Mouse (Mus musculus) kidney, embryonic 15.5 days (tissue): ENCODE data around the gene Alppl2. TPM values are rescaled to one million over a fixed set of nuclear protein-coding genes. Genes with fewer than 3 reads are reported as not detected.
A peak's percentile ranks its signal among the peaks of the same experiment; 100 is the strongest.

ENCODE experiments used
- ATAC-seq: fragments of 200-750 bp; cut with Nextera tagmentation; replicated peaks from 2 replicates; pipeline ENCODE4 v1.8.0; 2017; ENCODE audit warnings: moderate TSS enrichment; ENCODE audit not compliant: low FRiP score
- H3K27ac ChIP-seq: fragments of 300-500 bp; sonication (generic); 2 replicates; pipeline ENCODE4 v1.5.1; 2015; ENCODE audit warnings: mild to moderate bottlenecking, inconsistent platforms
- H3K27me3 ChIP-seq: fragments of 300-500 bp; sonication (generic); 2 replicates; pipeline ENCODE4 v1.6.1; 2015; ENCODE audit warnings: inconsistent platforms
- H3K36me3 ChIP-seq: fragments of 300-500 bp; sonication (generic); 2 replicates; pipeline ENCODE4 v1.6.1; 2015; ENCODE audit warnings: inconsistent platforms
- H3K4me1 ChIP-seq: fragments of 300-500 bp; sonication (generic); 2 replicates; pipeline ENCODE4 v1.6.1; 2015; ENCODE audit warnings: inconsistent platforms
- H3K4me2 ChIP-seq: fragments of 300-500 bp; sonication (generic); 2 replicates; pipeline ENCODE4 v1.6.1; 2015; ENCODE audit warnings: moderate library complexity, mild to moderate bottlenecking, inconsistent platforms
- H3K4me3 ChIP-seq: fragments of 300-500 bp; sonication (generic); replicated peaks from 2 replicates; pipeline ENCODE4 v1.5.1; 2015; ENCODE audit warnings: mild to moderate bottlenecking, inconsistent platforms
- H3K9ac ChIP-seq: fragments of 300-500 bp; sonication (generic); 2 replicates; pipeline ENCODE4 v1.6.1; 2015; ENCODE audit warnings: mild to moderate bottlenecking, inconsistent platforms
- H3K9me3 ChIP-seq: fragments of 300-500 bp; sonication (generic); replicated peaks from 2 replicates; pipeline ENCODE4 v1.6.1; 2016; ENCODE audit warnings: inconsistent platforms
- WGBS: fragments of 180-500 bp; shearing (Covaris S2); methylation state at CpG from one replicate; pipeline ENCODE4 v1.1.7; 2015; ENCODE audit warnings: mixed read lengths; 5-methylcytosine and 5-hydroxymethylcytosine counted together
- polyA plus RNA-seq: library from polyadenylated mRNA; unstranded; fragments of >200 nt; fragmentation: Nextera tagmentation; extraction: Ambion mirVana; gene quantifications from 2 replicates; pipeline ENCODE4 v1.2.1, GENCODE M21; 2015

The Alppl2 gene
- polyA plus RNA-seq, 1 experiment from 2014 or later, result not detected

DNA sequence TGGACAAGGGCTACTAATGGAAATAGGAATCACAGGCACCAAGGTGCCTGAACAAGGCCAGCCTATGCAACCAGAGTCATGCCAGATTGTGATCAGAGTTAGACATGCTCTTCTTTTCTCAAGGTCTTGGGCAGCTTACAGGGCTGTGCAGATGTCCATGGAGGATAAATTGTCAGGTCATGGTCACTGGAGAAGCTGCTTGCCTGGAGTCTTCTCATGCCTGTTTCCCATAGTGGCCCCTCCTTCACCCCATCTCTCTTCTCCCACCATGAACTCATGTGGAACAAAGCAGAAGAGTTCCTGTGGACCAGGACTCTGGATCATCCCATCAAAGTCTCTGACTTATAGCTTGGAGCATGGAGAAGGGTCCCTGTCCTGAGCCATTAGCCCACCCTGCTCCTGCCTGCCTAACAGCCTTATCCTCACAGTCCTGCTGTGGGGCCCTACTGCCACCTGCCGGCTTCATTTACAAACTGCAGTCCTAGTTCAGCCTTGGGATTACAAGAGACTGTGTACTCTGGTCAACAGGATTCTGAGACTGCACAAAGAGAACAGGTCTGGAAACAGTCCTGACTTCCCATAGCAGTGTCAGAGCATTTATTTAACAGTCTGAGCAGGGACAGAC lies 47.8 kb downstream of the Alppl2 start:
- WGBS, result 3% methylated on average over 1 of the region's 1 CpGs
- no peak overlapping the region for H3K4me3 ChIP-seq
- H3K4me2 ChIP-seq, result no peak overlapping the region
- H3K9ac ChIP-seq, result no peak overlapping the region
- ATAC-seq, result 0 out of 2 replicates have a peak, but pooled peaks have one; percentile 26
- peaks cover 16% of the 10 kb centered on the region for H3K36me3 ChIP-seq
- no peaks in the 10 kb centered on the region for H3K27me3 ChIP-seq
- H3K4me1 ChIP-seq, result peaks cover 15% of the 10 kb centered on the region
- no peaks in the 10 kb centered on the region for H3K9me3 ChIP-seq
- H3K27ac ChIP-seq, result no peak overlapping the region

DNA sequence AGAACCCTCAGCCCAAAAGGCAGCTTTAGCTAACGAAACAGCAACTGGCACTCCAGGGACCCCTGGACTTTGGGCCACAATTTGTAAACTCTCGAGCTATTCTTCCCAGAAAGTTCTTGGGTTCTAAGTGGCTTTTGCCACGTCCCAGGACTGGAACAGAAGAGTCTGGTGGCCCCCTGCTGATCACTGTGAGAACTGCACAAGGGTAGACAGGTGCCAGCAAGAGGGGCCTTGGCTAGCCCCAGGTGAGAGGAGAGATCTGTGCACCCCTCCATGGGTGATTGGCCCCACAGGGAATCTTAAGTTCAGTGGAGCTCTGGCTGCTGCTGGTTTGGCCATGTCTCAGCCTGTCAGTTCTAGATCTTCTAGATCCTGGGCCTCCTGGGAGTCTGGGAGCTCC lies 48.6 kb downstream of the Alppl2 start:
- Histone ChIP-seq H3K36me3 (peaks cover 12% of the 10 kb centered on the region), H3K27me3 (no peaks in the 10 kb centered on the region), H3K4me3 (no peak overlapping the region), H3K4me2 (no peak overlapping the region), H3K9ac (no peak overlapping the region), H3K9me3 (no peaks in the 10 kb centered on the region), H3K27ac (no peak overlapping the region), H3K4me1 (peaks cover 23% of the 10 kb centered on the region)
- 29% methylated on average over 3 of the region's 3 CpGs for WGBS
- ATAC-seq, result no peak

DNA sequence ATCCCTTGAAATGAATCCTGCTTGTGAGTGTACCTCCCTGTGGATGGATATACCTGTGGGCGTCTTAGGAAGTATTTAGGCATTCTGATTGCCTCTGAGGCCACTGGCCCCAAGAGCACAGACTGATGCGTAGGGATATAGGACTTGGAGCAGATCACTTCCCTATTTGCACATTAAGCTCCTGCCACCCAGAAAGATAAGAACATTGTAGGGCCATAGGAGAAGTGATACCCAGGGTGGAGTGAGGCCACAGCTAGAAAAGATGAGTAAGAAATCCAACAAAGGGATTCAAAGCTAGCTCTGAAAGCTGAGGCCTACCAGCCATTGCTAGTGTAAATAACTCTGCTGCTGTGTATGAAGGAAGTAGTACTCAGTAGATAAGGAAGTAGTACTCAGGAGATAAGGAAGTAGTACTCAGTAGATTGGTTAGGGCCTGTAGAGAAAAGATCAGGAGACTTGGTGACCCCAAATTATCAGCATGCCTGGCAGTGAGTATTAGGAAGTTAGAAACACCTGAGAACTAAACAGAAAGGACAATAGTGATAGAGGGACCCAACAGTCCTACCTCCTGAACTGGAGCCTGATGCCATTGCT lies 51.2 kb downstream of the Alppl2 start:
- WGBS, result 97% methylated on average over 2 of the region's 2 CpGs
- H3K4me2 ChIP-seq, result no peak overlapping the region

More for the DNA sequence above, 51.2 kb downstream of the Alppl2 start:
- no peaks in the 10 kb centered on the region for H3K27me3 ChIP-seq
- peaks cover 36% of the 10 kb centered on the region for H3K4me1 ChIP-seq
- no peak overlapping the region for H3K4me3 ChIP-seq
- no peaks in the 10 kb centered on the region for H3K36me3 ChIP-seq
- H3K9ac ChIP-seq, result no peak overlapping the region
- no peaks in the 10 kb centered on the region for H3K9me3 ChIP-seq
- no peak overlapping the region for H3K27ac ChIP-seq
- no peak for ATAC-seq

Other genes starting within 250 kb of the Alppl2 start
- not detected in 2 replicates for gene Alpi, start 11.7 kb upstream of the Alppl2 start, polyA plus RNA-seq
- gene Akp3, start 35.0 kb upstream of the Alppl2 start, polyA plus RNA-seq, result not detected in 2 replicates
- gene Ecel1, start 66.6 kb upstream of the Alppl2 start, polyA plus RNA-seq, result 1.3 and 3.8 TPM in 2 replicates
- gene Prss56, start 93.4 kb upstream of the Alppl2 start, polyA plus RNA-seq, result 0.09 TPM in 1 of 2 replicates, not detected in the other
- 1.1 and 1.6 TPM in 2 replicates for gene Chrnd, start 100.7 kb upstream of the Alppl2 start, polyA plus RNA-seq
- 2.0 and 4.3 TPM in 2 replicates for gene Chrng, start 114.7 kb upstream of the Alppl2 start, polyA plus RNA-seq
- gene Eif4e2, start 124.0 kb upstream of the Alppl2 start, polyA plus RNA-seq, result 164 and 168 TPM in 2 replicates
- gene Efhd1, start 174.4 kb upstream of the Alppl2 start, polyA plus RNA-seq, result 5.7 and 5.8 TPM in 2 replicates
- 60.7 and 64.8 TPM in 2 replicates for gene Gigyf2, start 237.1 kb upstream of the Alppl2 start, polyA plus RNA-seq